Mouse (Mus musculus) Patski (cell line): ENCODE measurements at regions not wholly inside any gene's neighbourhood (a gene's known extent, or its start where the extent isn't known, plus 50 kb on each side); places are given as distances from the start of the nearest gene placed in this dataset.

ENCODE experiments used
- ATAC-seq: fragments of 100-300 bp; one replicate; pipeline ENCODE4 v1.8.0; 2021
- CTCF ChIA-PET: fragments of 350-600 bp; sonication (Branson Sonifier 250); formaldehyde crosslinking; loops from one replicate; lab custom pipeline; 2022; ENCODE audit warnings: inconsistent platforms; lab: Charles Lee
- POLR2A ChIA-PET: fragments of 350-600 bp; sonication (Branson Sonifier 250); formaldehyde crosslinking; loops from one replicate; lab custom pipeline; 2022; ENCODE audit warnings: antibody characterized with exemption, inconsistent platforms; lab: Charles Lee
- DNase-seq: peaks from one replicate; pipeline ENCODE4 v3.0.0-alpha.2; 2011; ENCODE audit warnings: low read depth, low spot score
- H3K27me3 ChIP-seq: fragments of 371-371 bp; one replicate; pipeline ENCODE4 v1.5.1; 2021
- CTCF ChIP-seq: fragments of 100-300 bp; IDR thresholded peaks from one replicate; pipeline ENCODE4 v1.5.1; 2021
- in situ Hi-C: fragments of 300-500 bp; cut with MboI; formaldehyde crosslinking; loops from 3 replicates; pipeline ENCODE4 v1.11.1; 2018; ENCODE audit warnings: low pct_unique_long_range_greater_than_20kb, mixed read lengths

DNA sequence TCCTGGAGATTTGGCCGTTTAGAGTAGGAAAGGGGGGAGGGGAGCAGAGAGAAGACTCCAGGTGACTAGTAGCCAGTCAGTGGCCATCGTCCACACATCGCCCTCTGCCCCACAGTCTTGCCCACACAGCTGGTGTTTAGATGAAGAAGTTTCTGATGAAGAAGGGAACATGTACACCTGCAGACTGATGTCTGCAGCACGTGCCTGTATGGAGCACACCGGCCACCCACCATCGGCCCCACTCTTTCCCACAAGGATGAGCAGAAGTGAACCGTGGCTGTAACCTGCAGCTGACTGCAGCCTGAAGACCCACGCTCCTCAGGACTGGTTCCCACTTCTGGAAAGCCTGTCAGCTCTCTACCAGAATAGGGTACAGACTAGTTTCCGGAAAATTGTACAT is 121.1 kb upstream of the Tbca start:
- POLR2A ChIA-PET, result no interaction called here
- peaks cover 51% of the 10 kb centered on the region for H3K27me3 ChIP-seq
- in situ Hi-C loops, result no loop called here
- no peak for TF ChIP-seq CTCF
- no peak for DNase-seq
- no peak for ATAC-seq
- CTCF ChIA-PET, result no interaction called here

DNA sequence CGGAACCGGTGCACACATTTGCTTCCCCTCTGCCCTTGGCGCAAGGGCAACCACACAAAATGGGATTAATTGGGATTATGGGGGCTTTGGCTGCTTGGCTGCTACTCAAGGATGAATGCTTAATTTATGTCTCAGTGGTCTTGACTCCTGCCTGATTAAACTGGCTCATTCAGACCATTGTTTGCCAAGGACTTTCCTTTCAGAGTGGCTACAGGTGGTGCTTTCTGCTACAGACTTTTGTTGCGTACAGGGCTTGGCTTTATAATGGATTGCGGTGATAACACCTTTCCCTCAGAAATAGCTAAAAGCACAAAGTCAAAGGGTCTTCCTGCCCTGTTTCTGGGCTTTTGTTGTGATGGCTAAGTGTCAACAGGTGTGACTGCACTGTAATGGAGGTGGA is 120.4 kb upstream of the Tbca start:
- no peak for DNase-seq
- ChIA-PET CTCF (no interaction called here), POLR2A (no interaction called here)
- ATAC-seq, result no peak
- peaks cover 55% of the 10 kb centered on the region for H3K27me3 ChIP-seq
- TF ChIP-seq CTCF, result no peak
- in situ Hi-C loops, result no loop called here

DNA sequence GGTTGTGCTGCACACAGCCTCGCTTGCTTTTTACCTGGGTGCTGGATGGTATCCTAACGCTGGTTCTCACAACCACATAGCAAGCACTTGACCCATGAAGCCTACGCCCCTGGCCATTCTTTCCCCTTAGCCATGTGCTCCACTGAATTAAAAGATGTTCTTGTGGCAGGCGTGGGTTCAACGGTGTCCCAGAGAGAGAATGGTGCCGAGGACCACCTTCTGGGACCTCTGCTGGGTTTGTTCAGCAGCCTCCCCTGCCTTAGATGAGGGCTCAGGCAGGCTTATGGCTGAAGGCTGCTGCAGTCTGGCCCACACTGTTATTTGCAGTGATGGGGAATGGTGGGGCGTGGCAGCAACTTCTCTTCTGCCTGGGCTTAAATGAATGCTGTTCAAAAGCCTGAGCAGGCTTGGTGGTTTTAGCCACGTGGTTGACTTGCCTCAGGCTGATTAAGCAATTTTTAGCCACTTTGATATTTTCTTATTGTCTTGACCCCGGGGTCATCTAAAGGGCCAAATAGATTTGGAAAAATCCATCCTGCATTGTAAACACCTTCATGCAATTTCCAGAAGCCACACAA is 119.5 kb upstream of the Tbca start:
- DNase-seq (no peak), ATAC-seq (no peak)
- TF ChIP-seq CTCF, result no peak
- CTCF ChIA-PET, result no interaction called here
- in situ Hi-C loops, result no loop called here
- peaks cover 48% of the 10 kb centered on the region for H3K27me3 ChIP-seq
- POLR2A ChIA-PET, result no interaction called here

DNA sequence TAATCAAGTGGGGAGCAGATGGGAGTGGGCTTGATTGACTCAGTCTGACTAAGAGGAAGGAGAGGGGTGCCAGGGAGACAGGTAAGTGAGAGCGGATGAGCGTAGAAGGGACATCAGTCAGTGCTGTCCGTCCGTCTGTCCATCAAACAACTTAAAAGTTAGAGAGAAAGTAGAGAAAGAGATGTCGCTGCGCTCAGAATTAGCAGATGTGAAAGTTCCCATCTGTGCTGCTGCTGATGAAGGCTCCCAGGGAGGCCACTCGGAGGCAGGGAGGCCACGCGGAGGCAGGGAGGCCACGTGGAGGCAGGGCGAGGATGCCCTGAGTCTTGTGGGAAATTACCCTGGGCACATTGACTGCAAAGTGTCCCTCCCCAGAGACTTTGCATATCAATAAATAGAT is 118.4 kb upstream of the Tbca start:
- POLR2A ChIA-PET, result no interaction called here
- DNase-seq (no peak), ATAC-seq (no peak)
- peaks cover 42% of the 10 kb centered on the region for H3K27me3 ChIP-seq
- no peak for TF ChIP-seq CTCF
- in situ Hi-C loops, result no loop called here
- CTCF ChIA-PET, result no interaction called here

DNA sequence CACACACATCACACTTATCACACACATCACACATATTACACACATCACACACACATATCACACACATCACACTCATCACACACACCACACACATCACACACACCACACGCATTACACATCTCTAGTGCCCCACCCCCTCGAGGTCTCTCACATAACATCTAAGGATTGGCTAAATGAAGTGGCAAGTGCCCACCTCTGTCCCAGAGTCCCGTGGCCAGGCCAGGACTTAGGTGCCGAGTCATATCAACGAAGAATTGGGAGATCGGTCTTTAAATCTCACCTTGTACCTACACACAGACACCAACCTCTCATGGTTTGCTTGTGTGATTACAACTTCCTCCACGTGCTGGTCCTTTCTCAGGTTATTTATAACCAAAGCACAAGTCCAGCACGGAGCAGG is 117.7 kb upstream of the Tbca start:
- in situ Hi-C loops, result no loop called here
- ChIA-PET CTCF (no interaction called here), POLR2A (no interaction called here)
- ATAC-seq (no peak), DNase-seq (no peak)
- no peak for TF ChIP-seq CTCF
- peaks cover 42% of the 10 kb centered on the region for H3K27me3 ChIP-seq

DNA sequence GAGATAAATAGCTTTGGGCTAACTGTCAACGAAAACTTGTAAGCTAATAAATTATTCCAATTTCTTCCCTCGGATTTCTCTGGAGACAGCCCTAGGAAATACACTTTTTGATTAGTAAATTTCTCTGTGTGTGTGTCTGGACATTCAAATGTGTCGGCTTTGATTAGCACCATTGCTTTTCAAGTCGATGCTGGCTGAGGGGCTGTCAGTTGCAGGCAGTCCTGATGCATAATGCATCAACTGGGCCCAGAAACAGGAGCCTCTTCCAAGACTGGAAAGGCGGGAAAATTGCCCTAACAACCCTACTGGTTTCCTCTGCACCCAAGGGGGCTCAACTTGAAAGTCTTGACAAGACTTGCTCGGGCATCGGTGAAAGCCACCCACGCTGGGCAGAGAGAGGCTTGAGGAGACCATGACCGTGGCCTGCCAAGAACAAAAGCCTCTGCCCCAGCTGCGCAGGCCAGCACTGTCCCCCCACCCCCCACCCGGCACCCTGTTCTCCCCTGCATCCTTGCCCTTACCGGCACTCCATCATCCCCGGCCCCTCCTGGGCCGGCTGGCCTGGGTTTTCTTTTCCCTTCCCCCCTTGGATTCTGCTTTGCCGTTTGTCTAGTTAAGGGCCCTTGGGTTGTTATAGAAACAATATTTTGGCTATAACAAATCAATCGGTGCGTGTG is 108.1 kb upstream of the Tbca start:
- ChIA-PET CTCF (no interaction called here), POLR2A (no interaction called here)
- H3K27me3 ChIP-seq, result peaks cover 66% of the 10 kb centered on the region
- DNase-seq (no peak), ATAC-seq (no peak)
- no peak for TF ChIP-seq CTCF
- in situ Hi-C loops, result no loop called here

DNA sequence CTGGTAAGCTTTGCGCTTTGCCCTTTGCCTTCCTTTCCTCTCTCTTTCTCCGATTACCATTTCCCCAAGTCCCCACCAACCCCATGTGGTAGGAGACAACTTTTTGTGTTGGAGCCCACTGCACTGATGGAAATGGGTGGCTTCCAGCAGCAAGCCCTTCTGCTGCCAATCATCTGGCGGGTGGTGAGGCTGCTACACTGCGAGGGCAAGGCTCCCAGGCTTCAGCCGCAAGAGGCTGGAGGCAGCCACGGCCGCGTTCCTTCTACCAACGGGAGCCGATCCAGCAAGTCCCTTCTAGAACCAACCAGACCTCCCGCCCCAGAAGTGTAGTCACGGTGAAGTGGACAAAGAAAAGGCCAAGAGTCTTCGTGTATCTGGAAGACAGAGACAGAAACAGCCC is 107.1 kb upstream of the Tbca start:
- DNase-seq, result no peak
- TF ChIP-seq CTCF, result no peak
- CTCF ChIA-PET, result no interaction called here
- in situ Hi-C loops, result no loop called here
- H3K27me3 ChIP-seq, result peaks cover 68% of the 10 kb centered on the region
- POLR2A ChIA-PET, result no interaction called here
- ATAC-seq, result no peak

DNA sequence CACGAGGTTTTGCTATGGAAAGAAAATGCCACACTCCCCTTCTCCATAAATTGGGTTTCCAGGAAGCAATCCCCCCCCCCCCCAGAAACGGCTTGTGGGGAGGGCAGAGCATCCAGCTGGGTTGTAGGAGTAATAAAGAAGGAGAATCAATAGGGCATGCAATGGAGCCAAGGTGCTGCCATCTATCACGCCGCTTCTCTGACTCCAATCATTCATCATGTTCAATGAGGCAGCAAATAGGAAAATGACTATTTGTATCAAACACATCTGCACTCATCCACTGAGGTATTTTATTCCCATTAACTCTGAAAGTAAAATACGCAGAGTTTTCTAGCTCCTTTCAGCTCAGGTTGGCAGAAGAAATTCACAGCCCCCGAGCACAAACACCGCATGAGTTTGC is 103.5 kb upstream of the Tbca start:
- ChIA-PET POLR2A (no interaction called here), CTCF (no interaction called here)
- ATAC-seq, result no peak
- DNase-seq, result no peak
- TF ChIP-seq CTCF, result no peak
- in situ Hi-C loops, result no loop called here
- peaks cover 73% of the 10 kb centered on the region for H3K27me3 ChIP-seq

DNA sequence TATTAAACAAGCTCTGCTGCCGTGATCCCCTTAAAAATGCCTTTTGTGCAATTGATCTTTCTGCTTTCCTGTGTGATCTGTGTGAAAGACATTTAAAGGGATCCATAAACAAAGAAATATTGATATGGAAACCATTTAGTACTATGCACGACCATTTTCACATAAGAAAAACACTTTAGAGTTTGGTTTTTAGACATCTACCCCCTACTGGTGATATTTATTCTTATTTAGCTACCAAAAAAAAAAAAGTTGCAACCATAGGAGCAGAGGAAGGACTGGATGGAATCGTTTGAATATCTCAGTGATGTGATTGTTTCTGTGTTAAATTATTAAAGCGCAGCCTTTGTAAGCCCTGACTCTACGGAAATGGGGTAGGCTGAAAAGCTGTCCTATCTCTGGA is 101.4 kb upstream of the Tbca start:
- in situ Hi-C loops, result no loop called here
- H3K27me3 ChIP-seq, result peaks cover 68% of the 10 kb centered on the region
- TF ChIP-seq CTCF, result no peak
- no peak for ATAC-seq
- POLR2A ChIA-PET, result no interaction called here
- no peak for DNase-seq
- CTCF ChIA-PET, result interaction anchor here (1.2 to 1.4 kb wide), 2 partner anchors 21 to 92 kb away, joined by 3 read pairs; no protein-coding TSS in a partner anchor

DNA sequence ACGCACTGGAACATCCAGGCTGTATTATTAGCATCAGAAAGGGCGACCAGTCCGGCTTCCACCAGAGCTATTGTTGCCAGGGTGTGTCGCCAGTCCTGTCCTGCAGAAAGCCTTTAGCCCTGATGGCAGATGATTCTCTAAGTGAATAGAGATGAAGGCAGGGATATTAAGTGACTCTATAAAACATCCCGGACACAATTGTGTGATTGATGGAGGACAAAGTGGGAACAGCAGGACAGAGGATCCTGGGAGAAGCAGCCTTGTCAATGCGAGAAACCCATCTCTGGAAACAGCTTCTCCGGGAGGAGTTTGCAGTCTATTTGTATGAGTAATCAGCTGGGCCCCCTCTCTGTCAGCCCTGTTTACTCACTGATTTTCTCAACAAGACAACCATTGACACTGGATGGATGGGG is 82.1 kb upstream of the Tbca start:
- POLR2A ChIA-PET, result no interaction called here
- ATAC-seq (no peak), DNase-seq (no peak)
- TF ChIP-seq CTCF, result no peak
- CTCF ChIA-PET, result no interaction called here
- H3K27me3 ChIP-seq, result peaks cover 61% of the 10 kb centered on the region
- in situ Hi-C loops, result no loop called here

DNA sequence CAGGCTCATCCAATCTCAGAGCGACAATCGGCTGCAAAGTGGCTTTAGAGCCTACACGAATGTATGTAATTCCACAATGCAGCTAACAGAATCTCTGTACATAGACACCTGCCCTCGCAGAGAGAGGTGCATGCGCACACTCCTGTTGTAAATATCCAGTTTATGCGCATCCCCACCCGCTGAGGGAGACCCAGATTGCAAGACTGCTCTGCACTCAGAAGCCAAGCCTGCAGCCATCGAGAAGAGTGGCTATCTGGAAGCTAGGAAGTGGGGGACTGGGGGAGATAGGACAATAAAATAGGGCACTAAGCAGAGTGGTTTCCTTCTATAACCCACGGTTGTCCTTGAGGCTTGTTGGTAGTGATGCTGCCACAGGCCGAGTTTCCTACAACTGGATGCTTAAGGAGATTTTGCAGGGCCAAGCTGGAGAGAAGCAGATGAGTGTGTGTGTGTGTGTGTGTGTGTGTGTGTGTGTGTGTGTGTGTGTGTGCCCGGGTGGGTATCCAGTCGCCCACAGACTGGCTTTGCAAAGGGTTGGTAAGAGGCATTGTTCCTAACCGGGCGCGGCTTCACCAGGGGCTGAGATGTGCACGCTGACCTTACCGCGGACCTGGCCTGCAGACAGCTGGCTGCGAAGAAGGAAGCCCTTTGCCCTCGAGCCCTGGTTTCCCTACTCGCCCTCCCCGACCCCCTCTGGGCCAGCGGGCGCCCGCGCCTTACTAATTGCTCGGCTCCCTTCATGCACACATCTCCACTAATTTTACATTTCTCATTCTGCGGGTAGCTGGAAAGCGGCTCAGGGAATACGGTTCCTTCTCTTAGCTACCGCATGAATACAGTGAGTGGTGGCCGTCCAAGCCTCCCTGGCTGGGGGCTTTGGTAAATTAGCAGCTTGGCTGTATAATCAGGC is 81.1 kb upstream of the Tbca start:
- in situ Hi-C loops, result no loop called here
- no peak for DNase-seq
- TF ChIP-seq CTCF, result no peak
- CTCF ChIA-PET, result interaction anchor here (1.1 kb wide), 1 partner anchor 20 kb away, joined by 3 read pairs; no protein-coding TSS in a partner anchor
- ATAC-seq, result no peak
- H3K27me3 ChIP-seq, result peaks cover 61% of the 10 kb centered on the region
- POLR2A ChIA-PET, result no interaction called here
